Mouse (Mus musculus): Measurements from ENCODE around the gene Thoc5.

GRCm38 (mm10) chr11:4948792-4949191 lies 53.7 kb downstream of the Thoc5 start:
- no peak for TF ChIP-seq MAFK (IDR thresholded peaks at IDR 0.05; ENCODE audit: insufficient read depth, low read depth, low read length)
- TF ChIP-seq ZNF384 (IDR thresholded peaks at IDR 0.05; ENCODE audit: low read depth, low read length), result no peak
- no peak for TF ChIP-seq ZC3H11A (IDR thresholded peaks at IDR 0.05; ENCODE audit: borderline replicate concordance, low read depth, low read length)
- no peak for TF ChIP-seq CHD2 (IDR thresholded peaks at IDR 0.05; ENCODE audit: low read depth, low read length)

All from ES-E14 (cell line).